Mouse (Mus musculus): ENCODE measurements around the gene Vps41.

Vps41 gene

DNA sequence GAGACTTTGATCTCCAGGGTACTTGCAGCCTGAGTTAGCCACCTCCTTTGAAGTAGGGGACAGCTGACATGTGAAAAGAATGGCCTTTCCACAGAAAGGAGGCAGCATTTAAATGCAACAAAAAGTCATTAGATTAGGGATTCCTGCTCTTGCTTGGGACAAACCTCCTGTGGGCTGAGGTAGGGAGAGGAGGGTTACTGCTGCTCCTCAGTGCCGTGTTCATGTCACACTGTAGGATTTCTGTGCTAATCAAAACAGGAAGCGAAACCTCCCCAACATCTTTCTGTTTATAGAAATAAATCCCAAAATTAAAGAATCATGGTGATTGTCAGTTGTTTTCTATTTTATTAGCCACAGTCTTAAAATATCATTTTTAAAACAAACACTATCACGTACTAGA lies 77.4 kb downstream of the Vps41 start:
- DNase-seq, result no peak

DNA sequence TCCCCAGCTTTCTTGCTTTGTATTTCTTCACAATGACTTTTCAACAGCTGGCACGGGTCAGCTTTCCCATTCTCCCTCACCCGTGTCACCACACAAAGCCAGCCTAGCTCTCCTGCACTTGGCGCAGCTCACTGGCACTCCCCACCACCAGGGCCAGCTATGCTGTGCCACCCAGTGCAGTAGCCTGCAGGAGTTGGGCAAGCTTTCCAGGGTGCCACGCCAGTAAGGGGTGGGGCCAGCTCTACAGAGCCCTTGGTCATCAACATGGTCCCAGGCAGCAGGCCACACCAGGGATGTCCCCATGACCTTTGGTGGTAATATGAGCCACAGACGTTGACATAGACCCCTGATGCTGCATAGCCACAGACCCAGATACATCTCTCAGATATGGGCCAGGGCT lies 80.5 kb downstream of the Vps41 start:
- peak; percentile 87 for DNase-seq

DNA sequence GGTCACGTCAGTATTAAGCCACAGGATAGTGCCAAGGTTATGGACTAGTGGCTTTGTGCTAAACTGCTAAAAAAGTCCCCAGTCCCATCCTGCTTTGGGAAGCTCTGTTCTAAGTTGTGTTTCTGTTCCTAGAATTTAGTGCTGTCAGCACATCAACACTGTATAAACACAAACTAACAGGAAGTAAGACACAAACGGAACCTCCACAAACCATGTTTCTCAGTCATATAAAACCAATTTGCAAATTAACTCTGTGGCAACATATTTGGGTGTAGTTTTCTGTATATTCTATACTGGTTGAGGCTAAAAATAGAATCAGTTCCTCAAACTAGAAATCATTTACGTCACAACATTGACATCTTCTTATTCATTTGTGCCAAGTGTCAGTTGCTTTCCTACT lies 83.3 kb downstream of the Vps41 start:
- no peak for DNase-seq

- no peak for DNase-seq
Measured at GRCm38 (mm10) chr13:18809465-18809864, 92.4 kb downstream of the Vps41 start.

GRCm38 (mm10) chr13:18809978-18810675 lies 93.0 kb downstream of the Vps41 start:
- peak; percentile 89 for DNase-seq

- DNase-seq, result no peak
Measured at GRCm38 (mm10) chr13:18824420-18825123, 107.5 kb downstream of the Vps41 start.

DNA sequence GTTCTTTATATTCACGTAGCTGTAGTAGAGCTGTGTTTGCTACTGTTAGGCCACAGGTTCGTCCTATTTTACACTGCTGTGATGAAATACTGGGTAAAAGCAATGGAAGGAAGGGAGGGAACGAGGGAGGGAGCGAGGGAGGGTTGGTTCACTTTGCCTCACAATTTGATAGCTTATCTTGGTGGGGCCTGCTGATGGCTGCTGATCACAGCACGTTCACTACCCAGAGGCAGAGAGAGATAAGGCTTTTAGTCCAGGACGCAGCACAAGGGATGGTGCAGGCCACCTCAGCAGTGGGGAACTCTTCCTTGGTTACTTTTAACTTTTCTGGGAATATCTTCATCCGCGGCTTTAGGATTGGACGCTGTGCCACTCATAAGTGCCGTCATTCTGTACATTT lies 109.9 kb downstream of the Vps41 start:
- no peak for DNase-seq

GRCm38 (mm10) chr13:18830486-18830885 lies 113.4 kb downstream of the Vps41 start:
- DNase-seq, result no peak

GRCm38 (mm10) chr13:18839231-18839630 lies 122.1 kb downstream of the Vps41 start:
- DNase-seq, result no peak

DNA sequence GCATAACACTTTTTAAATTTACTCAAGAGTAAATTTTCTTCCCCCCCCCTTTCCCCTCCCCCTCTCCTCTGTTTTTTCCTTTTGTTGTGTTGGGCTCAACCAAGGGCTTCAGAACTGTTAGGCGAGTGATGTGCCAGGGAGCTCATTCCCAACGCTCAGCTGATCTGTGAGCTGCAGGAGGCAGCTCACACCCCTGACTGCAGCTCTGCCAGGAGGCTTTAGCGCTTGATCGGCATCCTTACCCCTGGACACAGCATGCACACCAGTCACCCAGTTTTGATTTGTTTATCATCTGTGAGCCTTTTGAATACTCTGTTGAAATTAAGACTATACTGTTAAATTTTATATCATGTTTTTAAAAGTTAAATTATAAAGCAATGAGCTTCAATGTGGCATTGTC lies 123.3 kb downstream of the Vps41 start:
- no peak for DNase-seq

- DNase-seq, result no peak
Measured at GRCm38 (mm10) chr13:18841019-18841418, 123.9 kb downstream of the Vps41 start.

DNA sequence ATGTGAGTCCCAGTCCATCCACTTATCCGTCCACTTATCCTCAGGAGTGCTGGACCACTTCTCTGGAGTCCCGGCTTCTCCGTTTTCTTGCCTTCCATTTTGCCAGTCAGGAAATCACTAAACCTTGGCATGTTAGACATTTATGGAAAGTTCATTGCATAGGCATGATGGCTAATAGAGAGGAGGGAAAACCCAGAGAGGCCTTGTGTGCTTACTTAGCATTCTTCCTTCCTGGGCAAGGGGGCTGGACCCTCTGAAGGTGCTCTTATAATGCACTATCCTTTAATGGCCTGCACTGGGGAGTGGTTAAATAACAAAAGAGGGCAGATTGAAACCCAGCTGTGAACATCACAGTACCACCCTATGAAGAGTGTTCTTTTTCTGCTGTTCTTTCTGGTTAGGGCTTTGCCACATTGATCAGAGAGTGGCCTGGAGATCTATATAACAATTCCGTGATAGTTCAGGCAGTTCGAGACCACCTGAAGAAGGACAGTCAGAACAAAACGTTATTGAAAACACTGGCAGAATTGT lies 124.7 kb downstream of the Vps41 start:
- DNase-seq, result no peak

DNA sequence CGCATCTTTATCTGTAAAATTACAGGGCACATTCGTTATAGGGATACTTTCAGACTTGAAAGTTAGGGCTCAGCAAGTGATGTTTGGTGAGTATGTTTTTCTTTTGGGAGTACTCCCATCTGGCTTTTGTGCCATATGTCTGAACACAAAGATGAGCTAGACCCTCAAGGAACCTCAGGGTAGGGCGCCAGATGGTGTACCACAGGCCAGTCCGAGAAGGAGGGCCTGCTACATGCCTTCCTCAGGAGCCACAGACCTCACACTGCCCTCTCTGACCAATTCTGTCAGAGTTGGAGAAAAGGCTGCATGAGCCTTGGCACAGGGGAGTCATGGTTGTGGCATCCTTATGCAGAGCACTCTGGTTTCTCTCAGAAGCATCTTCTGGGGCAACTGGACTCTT lies 125.5 kb downstream of the Vps41 start:
- no peak for DNase-seq

DNA sequence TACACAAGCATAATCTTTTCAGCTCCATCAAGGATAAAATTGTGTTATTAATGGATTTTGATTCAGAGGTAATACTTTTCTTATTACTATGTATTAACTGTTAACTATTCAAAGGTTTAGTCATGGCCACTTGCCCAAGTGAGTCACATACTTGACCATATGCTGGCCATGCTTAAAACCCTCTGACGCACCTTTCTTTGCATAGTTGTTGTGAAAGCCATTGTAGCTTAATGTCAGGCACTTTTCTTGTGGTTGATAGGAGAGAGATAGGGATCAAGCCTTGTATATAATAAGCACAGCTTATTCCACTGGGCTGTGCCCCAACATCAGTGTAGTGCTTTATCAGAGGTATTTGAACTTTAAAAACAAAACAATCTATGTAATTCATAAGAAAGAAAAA lies 126.5 kb downstream of the Vps41 start:
- DNase-seq, result no peak

DNA sequence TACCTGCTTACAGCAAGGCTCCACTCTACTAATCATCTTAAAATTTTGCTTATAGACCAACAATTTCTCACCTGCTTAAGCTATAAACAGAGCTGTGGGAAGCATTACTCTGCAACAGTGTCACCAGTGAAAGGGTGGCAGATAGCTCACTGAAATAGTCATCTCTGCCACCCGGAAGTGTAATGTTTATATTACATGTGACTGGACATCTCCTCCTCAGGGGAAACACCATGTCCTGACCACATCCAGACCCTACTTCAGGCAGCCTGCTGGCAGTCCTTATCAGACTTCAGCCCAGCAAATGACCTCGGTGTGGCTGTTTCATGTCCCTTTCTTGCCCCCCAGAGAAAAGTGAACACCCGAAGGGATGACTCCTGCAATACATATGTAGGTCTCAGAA lies 130.3 kb downstream of the Vps41 start:
- no peak for DNase-seq

GRCm38 (mm10) chr13:18849563-18849962 lies 132.5 kb downstream of the Vps41 start:
- peak; percentile 50 for DNase-seq

DNA sequence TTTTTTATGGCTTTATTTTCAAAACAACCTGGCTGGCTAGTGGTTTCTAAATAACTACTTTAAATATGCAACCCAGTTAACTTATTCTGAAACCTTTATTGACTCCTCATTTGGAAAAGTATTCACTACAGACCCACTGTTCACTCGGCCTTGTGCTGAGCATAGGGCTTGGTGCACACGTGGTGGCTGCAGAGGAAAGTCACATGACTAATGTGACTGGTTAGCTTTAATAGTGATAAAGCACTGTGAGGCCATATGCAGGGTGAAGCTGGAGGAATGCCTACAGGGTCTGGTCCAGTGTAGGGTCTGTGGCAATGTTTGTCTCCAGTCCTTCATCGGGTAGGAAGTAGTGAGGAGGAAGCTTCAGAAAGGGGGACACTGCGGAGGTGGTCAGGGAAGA lies 134.1 kb downstream of the Vps41 start:
- DNase-seq, result peak; percentile 11

DNA sequence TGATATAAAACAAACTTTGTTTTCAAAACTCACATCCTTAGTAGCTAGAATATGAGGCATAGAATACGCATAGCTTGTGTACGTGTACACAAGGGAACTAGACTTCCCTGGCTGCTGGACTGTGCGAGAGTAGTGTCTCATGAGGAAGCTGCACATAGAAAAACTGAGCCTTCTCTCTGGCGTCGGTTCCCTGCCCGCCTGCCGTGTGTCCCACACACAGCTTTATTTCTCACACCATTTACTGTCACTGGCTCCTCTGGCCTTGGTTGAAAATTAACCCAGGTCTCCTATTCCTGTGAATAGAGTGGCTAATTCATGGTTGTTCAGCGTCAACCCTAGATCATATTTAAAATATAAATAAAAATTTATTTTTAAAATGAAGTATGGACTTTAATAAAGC lies 135.6 kb downstream of the Vps41 start:
- no peak for DNase-seq

- DNase-seq, result peak; percentile 79
Measured at GRCm38 (mm10) chr13:18856026-18856802, 139.1 kb downstream of the Vps41 start.

GRCm38 (mm10) chr13:18858183-18858582 lies 141.1 kb downstream of the Vps41 start:
- DNase-seq, result peak; percentile 72

DNA sequence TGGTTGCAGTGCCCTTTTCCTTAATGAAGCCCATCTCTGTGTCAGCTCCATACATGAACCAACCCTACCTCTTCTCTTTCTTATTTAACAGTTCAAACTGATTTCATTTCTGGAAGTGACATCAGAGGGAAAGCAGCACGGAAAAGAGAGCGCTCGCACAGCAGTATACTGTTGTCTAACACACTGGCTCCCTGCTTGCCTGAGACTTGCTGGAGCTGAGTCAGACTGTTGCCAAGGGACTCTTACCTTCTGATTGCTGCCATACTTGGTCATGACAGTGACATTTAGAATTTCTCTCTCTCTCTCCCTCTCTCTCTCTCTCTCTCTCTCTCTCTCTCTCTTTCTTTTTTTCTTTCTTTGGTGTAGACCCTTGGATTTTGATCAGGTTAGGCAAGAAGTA lies 142.3 kb downstream of the Vps41 start:
- no peak for DNase-seq

GRCm38 (mm10) chr13:18868030-18868490 lies 151.0 kb downstream of the Vps41 start:
- no peak for DNase-seq

DNA sequence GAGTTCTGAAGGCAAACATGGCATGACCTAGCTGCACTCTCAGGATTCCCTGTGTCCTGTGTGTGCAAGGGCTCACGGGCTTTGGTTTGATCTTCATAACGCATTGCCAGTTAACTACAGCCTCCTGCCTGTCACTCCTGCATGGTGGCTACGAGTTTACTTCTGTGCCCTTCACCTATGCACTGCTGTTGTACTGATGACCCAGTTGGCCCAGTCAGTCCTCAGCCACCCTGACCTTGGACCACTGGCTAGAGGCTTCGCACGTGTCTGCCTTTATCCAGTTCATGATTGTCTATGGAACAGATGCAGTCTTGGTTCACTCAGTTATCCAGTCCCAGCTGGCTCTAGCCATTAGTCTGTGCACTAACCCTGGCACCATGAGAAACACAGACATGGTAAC lies 151.7 kb downstream of the Vps41 start:
- peak; percentile 80 for DNase-seq

- no peak for DNase-seq
Measured at GRCm38 (mm10) chr13:18875321-18875720, 158.2 kb downstream of the Vps41 start.

All from heart, adult 11 months (tissue).